Mouse (Mus musculus): ENCODE measurements around the gene Slc37a1. TPM values are rescaled to one million over a fixed set of nuclear protein-coding genes. Genes with fewer than 3 reads are reported as not detected.
A peak's percentile ranks its signal among the peaks of the same experiment; 100 is the strongest.

Slc37a1 gene
- total and polyA plus RNA-seq, 3 experiments: 1.9 to 6.6 (median 2.2) TPM

DNA sequence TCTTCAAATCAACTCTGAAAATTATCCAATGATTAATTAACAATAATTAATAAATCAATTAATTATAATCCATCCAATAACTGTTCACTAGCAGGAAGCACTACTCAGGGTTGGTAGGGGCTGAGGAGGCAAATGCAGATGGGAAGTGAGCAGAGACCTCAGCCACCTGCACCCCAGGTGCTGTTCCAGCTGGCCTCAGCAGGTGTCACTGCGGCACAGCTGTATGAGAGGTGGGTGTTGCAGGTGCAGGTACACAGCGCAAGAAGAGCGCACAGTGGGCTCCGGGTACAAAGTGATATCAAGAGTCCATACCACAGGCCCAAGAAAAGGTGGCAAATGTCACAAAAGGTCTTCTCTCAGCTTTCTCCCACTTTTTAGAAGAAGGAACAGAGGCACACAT is 41.9 kb downstream of the Slc37a1 start:
- Histone ChIP-seq H3K79me2 (replicated peaks; ENCODE audit: control insufficient read depth, extremely low read depth, insufficient read depth, poor library complexity, severe bottlenecking) (no peaks in the 10 kb centered on the region), H3K4me2 (ENCODE audit: insufficient read depth, low read depth, poor library complexity, severe bottlenecking) (no peak overlapping the region), H3K4me1 (ENCODE audit: control insufficient read depth in 1 of 2, insufficient read depth in 2 of 2) (peaks cover 0 to 7% of the 10 kb centered on the region in 2 experiments; a peak in 2 of 4 replicates), H3K27me3 (replicated peaks) (peaks cover 15% of the 10 kb centered on the region), H3K27ac (ENCODE audit: insufficient read depth, low read depth) (no peak overlapping the region), H3K9ac (ENCODE audit: insufficient read depth, low read depth) (no peak overlapping the region), H3K9me3 (replicated peaks; ENCODE audit: low read length) (peaks cover 5% of the 10 kb centered on the region), H3K36me3 (replicated peaks in 1 of 2; ENCODE audit: control insufficient read depth in 1 of 2, insufficient read depth in 1 of 2, low read length in 1 of 2) (no peaks in the 10 kb centered on the region), H3K4me3 (replicated peaks in 1 of 3; ENCODE audit: low read depth in 2 of 3, low read length in 2 of 3, poor library complexity in 1 of 3) (no peak overlapping the region)
- TF ChIP-seq CTCF (conservative IDR thresholded peaks at IDR 0.05 in 1 of 2, IDR thresholded peaks at IDR 0.05 in 1 of 2; ENCODE audit: low read depth in 2 of 2, low read length in 2 of 2) (peak in 1 of 2 experiments; percentile 58; a peak in 2 of 4 replicates), NRF1 (IDR thresholded peaks at IDR 0.05; ENCODE audit: low read depth, low read length) (no peak), TBP (conservative IDR thresholded peaks at IDR 0.05; ENCODE audit: low read depth, low read length) (no peak), UBTF (IDR thresholded peaks at IDR 0.05; ENCODE audit: low read depth, low read length) (no peak), SMC3 (IDR thresholded peaks at IDR 0.05; ENCODE audit: low read depth, low read length) (peak; percentile 29; the same call in 1 of the 2 replicates), TCF12 (IDR thresholded peaks at IDR 0.05; ENCODE audit: low read depth, low read length) (peak; percentile 47; the same call in 1 of the 2 replicates), JUND (conservative IDR thresholded peaks at IDR 0.05; ENCODE audit: low read depth, low read length) (no peak), RAD21 (IDR thresholded peaks at IDR 0.05; ENCODE audit: low read depth, low read length) (peak; percentile 27), IRF4 (IDR thresholded peaks at IDR 0.05; ENCODE audit: low read depth, low read length) (no peak)
- in situ Hi-C loops (cut with MboI; ENCODE audit: low pct_ligation_motif_present, low pct_unique_long_range_greater_than_20kb, low sequenced_read_pairs) (no loop called here), dilution Hi-C loops (cut with MboI; ENCODE audit: extremely low pct_ligation_motif_present, extremely low pct_unique_long_range_greater_than_20kb, low sequenced_read_pairs) (no loop called here)
- DNase-seq (ENCODE audit: extremely low read depth): no peak

DNA sequence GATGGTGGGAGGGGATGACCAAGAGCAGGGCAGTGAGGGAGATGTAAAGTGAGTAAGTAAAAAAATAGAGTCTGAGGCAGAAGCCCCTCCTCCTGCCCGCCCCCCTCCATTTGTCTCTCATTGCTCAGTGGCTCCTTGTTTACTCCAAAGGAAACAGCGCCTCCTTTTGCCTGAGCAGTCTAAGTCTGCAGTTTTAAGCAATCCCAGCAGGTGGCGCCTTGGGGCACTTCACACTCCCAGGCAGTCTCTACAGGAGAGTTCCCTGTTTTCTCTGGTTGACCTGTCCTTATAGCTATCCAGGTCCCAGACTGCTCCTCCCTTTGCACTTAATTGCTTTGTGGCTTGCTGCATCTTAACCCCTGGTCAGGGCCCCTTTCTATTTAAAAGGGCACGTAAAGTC is 44.0 kb downstream of the Slc37a1 start:
- dilution Hi-C loops (cut with MboI; ENCODE audit: extremely low pct_ligation_motif_present, extremely low pct_unique_long_range_greater_than_20kb, low sequenced_read_pairs) (no loop called here), in situ Hi-C loops (cut with MboI; ENCODE audit: low pct_ligation_motif_present, low pct_unique_long_range_greater_than_20kb, low sequenced_read_pairs) (loop anchor here (5.0 kb wide), 1 partner anchor 162 kb away; no protein-coding TSS in a partner anchor)
- DNase-seq (ENCODE audit: extremely low read depth): peak; percentile 49
- Histone ChIP-seq H3K9me3 (replicated peaks; ENCODE audit: low read length) (peaks cover 5% of the 10 kb centered on the region), H3K27me3 (replicated peaks) (peaks cover 14% of the 10 kb centered on the region), H3K79me2 (replicated peaks; ENCODE audit: control insufficient read depth, extremely low read depth, insufficient read depth, poor library complexity, severe bottlenecking) (no peaks in the 10 kb centered on the region), H3K4me2 (ENCODE audit: insufficient read depth, low read depth, poor library complexity, severe bottlenecking) (no peak overlapping the region), H3K36me3 (replicated peaks in 1 of 2; ENCODE audit: control insufficient read depth in 1 of 2, insufficient read depth in 1 of 2, low read length in 1 of 2) (no peaks in the 10 kb centered on the region), H3K27ac (ENCODE audit: insufficient read depth, low read depth) (no peak overlapping the region), H3K4me3 (replicated peaks in 1 of 3; ENCODE audit: low read depth in 2 of 3, low read length in 2 of 3, poor library complexity in 1 of 3) (no peak overlapping the region), H3K9ac (ENCODE audit: insufficient read depth, low read depth) (no peak overlapping the region), H3K4me1 (ENCODE audit: control insufficient read depth in 1 of 2, insufficient read depth in 2 of 2) (peaks cover 0 to 10% of the 10 kb centered on the region in 2 experiments; a peak in 2 of 4 replicates)
- no peak for TF ChIP-seq MEF2A (IDR thresholded peaks at IDR 0.05; ENCODE audit: borderline replicate concordance, low read depth, low read length)
- no peak for TF ChIP-seq EP300 (IDR thresholded peaks at IDR 0.05; ENCODE audit: low read length)
- TF ChIP-seq NELFE (IDR thresholded peaks at IDR 0.05; ENCODE audit: low read depth, low read length): peak; percentile 18; the same call in 1 of the 2 replicates
- no peak for TF ChIP-seq MYC (IDR thresholded peaks at IDR 0.05; ENCODE audit: low read depth, low read length)
- no peak for TF ChIP-seq IRF4 (IDR thresholded peaks at IDR 0.05; ENCODE audit: low read depth, low read length)
- no peak for TF ChIP-seq USF2 (conservative IDR thresholded peaks at IDR 0.05; ENCODE audit: low read depth, low read length)
- TF ChIP-seq ZC3H11A (IDR thresholded peaks at IDR 0.05; ENCODE audit: low read depth, low read length): no peak
- TF ChIP-seq MAZ (IDR thresholded peaks at IDR 0.05; ENCODE audit: low read depth, low read length): 0 out of 2 replicates have a peak, but pooled peaks have one; percentile 22
- TF ChIP-seq MAX (IDR thresholded peaks at IDR 0.05; ENCODE audit: low read length): no peak
- no peak for TF ChIP-seq CHD1 (IDR thresholded peaks at IDR 0.05; ENCODE audit: low read depth, low read length)
- no peak for TF ChIP-seq TCF12 (IDR thresholded peaks at IDR 0.05; ENCODE audit: low read depth, low read length)
- TF ChIP-seq SMC3 (IDR thresholded peaks at IDR 0.05; ENCODE audit: low read depth, low read length): peak; percentile 58
- TF ChIP-seq HCFC1 (IDR thresholded peaks at IDR 0.05; ENCODE audit: low read depth, low read length): no peak
- no peak for TF ChIP-seq ZMIZ1 (IDR thresholded peaks at IDR 0.05; ENCODE audit: low read depth, low read length)
- TF ChIP-seq NRF1 (IDR thresholded peaks at IDR 0.05; ENCODE audit: low read depth, low read length): no peak
- TF ChIP-seq RCOR1 (conservative IDR thresholded peaks at IDR 0.05; ENCODE audit: low read depth, low read length): no peak
- TF ChIP-seq POLR2AphosphoS2 (IDR thresholded peaks at IDR 0.05; ENCODE audit: low read depth, low read length): no peak
- TF ChIP-seq RAD21 (IDR thresholded peaks at IDR 0.05; ENCODE audit: low read depth, low read length): peak; percentile 20
- no peak for TF ChIP-seq ELF1 (IDR thresholded peaks at IDR 0.05; ENCODE audit: low read depth, low read length)
- TF ChIP-seq CTCF (conservative IDR thresholded peaks at IDR 0.05 in 1 of 2, IDR thresholded peaks at IDR 0.05 in 1 of 2; ENCODE audit: low read depth in 2 of 2, low read length in 2 of 2): peak; percentile 12 to 96; a peak in 2 of 4 replicates
- TF ChIP-seq POLR2A (IDR thresholded peaks at IDR 0.05; ENCODE audit: low read depth, low read length): no peak
